Mouse (Mus musculus): Measurements from ENCODE around the gene Gak.
A peak's percentile ranks its signal among the peaks of the same experiment; 100 is the strongest.
"Not testable (repeated sequence)": the region's sequence is repeated elsewhere in the genome, so short reads cannot be mapped to it uniquely, and the experiment has no call there.

The Gak gene

GRCm38 (mm10) chr5:108655891-108656650, 26.5 kb upstream of the Gak start:
- peak; percentile 3 for DNase-seq

GRCm38 (mm10) chr5:108655381-108655780, 25.8 kb upstream of the Gak start:
- DNase-seq: peak; percentile 1

GRCm38 (mm10) chr5:108654444-108654990, 25.0 kb upstream of the Gak start:
- peak; percentile 1 for DNase-seq

GRCm38 (mm10) chr5:108653341-108653740, 23.8 kb upstream of the Gak start:
- DNase-seq: peak; percentile 3

GRCm38 (mm10) chr5:108651823-108652222, 22.3 kb upstream of the Gak start:
- DNase-seq: peak; percentile 42

GRCm38 (mm10) chr5:108651136-108651720, 21.7 kb upstream of the Gak start:
- no peak for DNase-seq

- no peak for DNase-seq
Observed at GRCm38 (mm10) chr5:108650341-108650740, 20.8 kb upstream of the Gak start.

GRCm38 (mm10) chr5:108648937-108649576, 19.5 kb upstream of the Gak start:
- DNase-seq: no peak

GRCm38 (mm10) chr5:108647820-108648465, 18.4 kb upstream of the Gak start:
- DNase-seq: no peak

- DNase-seq: no peak
Observed at GRCm38 (mm10) chr5:108647311-108647710, 17.8 kb upstream of the Gak start.

GRCm38 (mm10) chr5:108646343-108646660, 16.7 kb upstream of the Gak start:
- DNase-seq: no peak

- DNase-seq: no peak
Observed at GRCm38 (mm10) chr5:108645651-108646342, 16.2 kb upstream of the Gak start.

- DNase-seq: no peak
Observed at GRCm38 (mm10) chr5:108643674-108644073, 14.1 kb upstream of the Gak start.

GRCm38 (mm10) chr5:108636172-108636571, 6.6 kb upstream of the Gak start:
- DNase-seq: no peak

- not testable (repeated sequence) for DNase-seq
Observed at GRCm38 (mm10) chr5:108634088-108634487, 4.5 kb upstream of the Gak start.

GRCm38 (mm10) chr5:108633676-108634075, 4.1 kb upstream of the Gak start:
- no peak for DNase-seq

GRCm38 (mm10) chr5:108628891-108629633, 493 bp downstream of the Gak start:
- DNase-seq: no peak

- DNase-seq: no peak
Observed at GRCm38 (mm10) chr5:108626050-108626660, 3.4 kb downstream of the Gak start.

GRCm38 (mm10) chr5:108621870-108622269, 7.7 kb downstream of the Gak start:
- no peak for DNase-seq

GRCm38 (mm10) chr5:108610426-108610825, 19.1 kb downstream of the Gak start:
- DNase-seq: no peak

GRCm38 (mm10) chr5:108602537-108602936, 27.0 kb downstream of the Gak start:
- DNase-seq: peak; percentile 17

- no peak for DNase-seq
Observed at GRCm38 (mm10) chr5:108599923-108600322, 29.6 kb downstream of the Gak start.

Measured in right cerebral cortex, postnatal 25 days (tissue).